Mouse (Mus musculus): ENCODE data around the gene Gpr162.
"Not testable (repeated sequence)": the region's sequence is repeated elsewhere in the genome, so short reads cannot be mapped to it uniquely, and the experiment has no call there.

The Gpr162 gene

DNA sequence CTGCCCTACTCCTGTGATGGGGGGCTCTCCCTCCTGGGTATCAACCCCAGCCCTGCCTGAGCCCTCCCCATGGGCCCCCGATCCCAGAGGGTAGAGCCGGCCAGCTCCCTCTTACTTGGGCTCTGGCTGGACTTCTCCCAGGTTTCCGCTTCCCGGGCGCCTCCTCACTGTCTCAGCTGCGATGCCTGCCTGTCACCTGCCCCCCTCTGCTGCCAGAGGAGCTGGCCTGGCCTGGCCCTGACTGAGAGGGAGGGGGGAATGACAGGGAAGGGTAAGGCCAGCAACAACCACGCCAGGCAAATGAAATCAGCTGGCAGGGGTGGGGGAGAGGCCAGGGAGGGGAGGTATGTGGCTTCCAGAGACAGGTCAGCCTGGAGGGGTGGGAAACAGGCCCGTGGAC, 24.0 kb downstream of the Gpr162 start:
- DNase-seq (ENCODE audit: low read depth, low spot score), result no peak

DNA sequence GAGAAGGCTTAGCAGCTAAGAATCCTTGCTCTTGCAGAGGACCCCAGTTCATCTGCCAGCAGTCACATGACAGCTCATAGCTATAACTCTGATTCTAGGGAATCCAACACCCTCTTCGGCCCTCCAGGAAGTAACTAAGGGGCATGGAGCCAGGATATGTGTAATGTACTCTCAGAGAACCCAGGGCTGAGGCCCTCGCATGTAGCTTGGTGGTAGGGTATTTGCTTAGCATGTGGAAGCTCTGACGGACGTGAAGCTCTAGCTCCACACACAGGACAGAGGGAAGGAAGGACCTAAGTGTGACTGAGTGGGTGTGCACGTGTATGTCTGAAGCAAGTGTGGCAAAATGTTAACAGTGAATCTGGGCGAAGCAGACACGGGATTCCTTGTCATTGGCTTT, 27.4 kb downstream of the Gpr162 start:
- no peak for DNase-seq (ENCODE audit: low read depth, low spot score)

DNA sequence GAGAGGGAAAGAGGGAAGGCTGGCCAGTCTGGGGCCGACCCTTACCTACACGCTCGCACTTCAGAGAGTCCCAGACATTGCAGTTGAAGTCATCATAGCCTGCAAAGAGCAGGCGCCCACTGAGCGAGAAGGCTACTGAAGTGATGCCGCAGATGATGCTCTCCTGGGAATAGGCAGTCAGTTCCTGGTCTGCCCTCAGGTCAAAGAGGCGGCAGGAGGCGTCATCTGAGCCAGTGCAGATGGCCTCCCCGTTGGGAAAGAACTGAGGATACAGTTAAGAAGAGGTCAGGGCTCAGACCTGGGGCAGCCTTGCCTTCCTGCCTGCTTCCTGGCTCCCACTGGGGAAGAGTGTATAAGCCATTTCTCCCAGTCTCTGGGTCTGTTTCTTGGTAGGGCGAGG, 28.3 kb downstream of the Gpr162 start:
- no peak for DNase-seq (ENCODE audit: low read depth, low spot score)

DNA sequence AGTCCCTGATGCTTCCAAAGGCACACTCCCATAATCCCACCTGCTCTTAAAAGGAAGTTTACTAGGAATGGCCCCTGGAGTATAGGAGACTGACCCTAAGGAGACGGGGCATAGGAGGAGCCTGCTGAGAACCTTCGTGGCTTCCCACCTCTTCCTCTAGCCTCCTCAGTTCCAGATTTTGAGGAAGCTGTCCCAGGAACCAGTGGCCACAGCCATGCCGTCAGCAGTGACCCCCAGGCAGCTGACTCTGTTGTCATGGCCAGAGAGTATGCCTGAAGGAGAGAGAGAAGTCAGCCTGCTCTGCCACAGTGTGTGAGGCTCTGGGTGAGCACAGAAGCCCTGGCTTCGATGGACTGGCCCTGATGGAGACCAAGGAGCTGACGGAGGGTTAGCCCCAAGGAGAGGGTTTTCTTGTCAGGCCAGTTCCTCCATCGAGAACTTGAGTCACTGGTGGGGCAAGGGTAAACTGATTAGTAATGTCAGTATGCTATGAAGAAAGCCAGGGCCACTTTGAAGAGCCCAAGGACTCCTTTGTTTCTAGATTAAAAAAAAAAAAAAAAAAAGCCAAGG, 29.2 kb downstream of the Gpr162 start:
- DNase-seq (ENCODE audit: low read depth, low spot score), result no peak

DNA sequence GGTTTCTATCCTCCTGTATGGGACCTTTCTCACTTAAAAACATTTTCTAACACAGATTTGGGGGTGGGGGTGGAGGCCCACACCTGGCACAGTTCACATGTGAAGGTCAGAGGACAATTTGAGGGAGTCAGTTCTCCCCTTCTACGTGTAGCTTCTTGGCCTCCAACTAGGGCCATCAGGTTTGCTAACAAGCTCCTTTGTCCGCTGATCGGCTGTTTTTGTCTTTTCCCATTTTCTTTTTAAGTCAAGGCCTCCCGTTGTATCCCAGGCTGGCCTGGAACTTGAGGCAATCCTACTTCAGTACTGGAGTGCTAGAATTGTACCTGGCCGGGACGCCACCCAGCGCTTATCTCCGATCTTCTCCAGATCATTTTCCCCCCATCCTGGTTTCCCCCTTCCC, 32.1 kb downstream of the Gpr162 start:
- DNase-seq (ENCODE audit: low read depth, low spot score), result no peak

DNA sequence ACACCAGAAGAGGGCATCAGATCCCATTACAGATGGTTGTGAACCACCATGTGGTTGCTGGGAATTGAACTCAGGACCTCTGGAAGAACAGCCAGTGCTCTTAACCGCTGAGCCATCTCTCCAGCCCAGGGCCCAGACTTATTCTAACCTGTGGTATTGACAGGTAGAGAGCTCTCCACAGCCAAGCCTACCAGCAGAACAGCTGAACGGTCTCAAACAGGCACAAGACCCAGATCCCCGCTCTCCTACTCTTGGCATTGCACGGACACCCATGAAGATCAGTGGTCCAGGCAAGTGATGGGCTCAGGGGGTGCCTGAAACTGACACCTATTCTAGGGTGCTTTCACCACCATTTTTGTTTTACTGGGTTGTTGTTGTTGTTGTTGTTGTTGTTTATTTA, 32.6 kb downstream of the Gpr162 start:
- not testable (repeated sequence) for DNase-seq (ENCODE audit: low read depth, low spot score)

DNA sequence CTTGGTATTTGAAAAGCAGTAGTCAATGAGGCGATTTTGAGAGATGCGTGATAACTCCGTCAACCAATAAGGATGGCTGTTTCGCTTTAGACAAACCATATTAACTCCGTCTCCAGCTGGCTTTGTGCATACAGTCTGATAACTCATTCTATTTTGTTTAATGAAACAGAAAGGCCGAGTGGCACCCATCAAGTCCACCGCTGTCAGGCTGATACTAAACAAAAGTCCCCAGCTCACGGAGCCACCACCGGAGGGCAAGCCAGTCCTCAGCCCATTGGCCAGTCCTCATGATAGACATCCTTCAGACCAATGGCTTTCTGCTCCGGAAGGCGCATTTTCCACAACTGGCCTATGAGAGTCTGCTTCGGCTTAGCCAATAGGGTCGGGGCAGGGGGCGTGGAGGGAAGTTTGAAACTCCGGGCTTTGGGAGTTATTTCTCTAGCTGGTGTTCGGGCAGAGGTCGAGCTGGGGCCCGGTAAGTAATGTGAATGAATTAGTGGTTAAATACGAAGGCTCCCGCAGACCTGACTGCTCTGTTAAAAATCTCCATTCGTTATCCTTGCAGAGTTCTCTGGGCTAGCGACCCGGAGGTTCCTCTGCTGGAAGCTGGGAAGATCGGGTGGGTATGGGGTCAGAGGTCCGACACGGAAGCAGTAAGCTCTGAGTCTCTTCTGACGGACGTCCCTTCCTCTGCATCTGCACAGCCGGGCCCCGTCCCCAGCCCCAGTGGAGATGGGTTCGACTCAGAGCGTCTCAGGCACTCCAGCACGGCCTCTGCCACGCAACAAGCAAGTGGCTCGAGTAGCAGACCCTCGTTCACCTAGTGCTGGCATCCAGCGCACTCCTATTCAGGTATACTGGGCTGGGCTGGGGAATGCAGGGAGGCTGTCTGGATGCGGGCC, 33.7 kb downstream of the Gpr162 start:
- DNase-seq (ENCODE audit: low read depth, low spot score), result peak; percentile 86

DNA sequence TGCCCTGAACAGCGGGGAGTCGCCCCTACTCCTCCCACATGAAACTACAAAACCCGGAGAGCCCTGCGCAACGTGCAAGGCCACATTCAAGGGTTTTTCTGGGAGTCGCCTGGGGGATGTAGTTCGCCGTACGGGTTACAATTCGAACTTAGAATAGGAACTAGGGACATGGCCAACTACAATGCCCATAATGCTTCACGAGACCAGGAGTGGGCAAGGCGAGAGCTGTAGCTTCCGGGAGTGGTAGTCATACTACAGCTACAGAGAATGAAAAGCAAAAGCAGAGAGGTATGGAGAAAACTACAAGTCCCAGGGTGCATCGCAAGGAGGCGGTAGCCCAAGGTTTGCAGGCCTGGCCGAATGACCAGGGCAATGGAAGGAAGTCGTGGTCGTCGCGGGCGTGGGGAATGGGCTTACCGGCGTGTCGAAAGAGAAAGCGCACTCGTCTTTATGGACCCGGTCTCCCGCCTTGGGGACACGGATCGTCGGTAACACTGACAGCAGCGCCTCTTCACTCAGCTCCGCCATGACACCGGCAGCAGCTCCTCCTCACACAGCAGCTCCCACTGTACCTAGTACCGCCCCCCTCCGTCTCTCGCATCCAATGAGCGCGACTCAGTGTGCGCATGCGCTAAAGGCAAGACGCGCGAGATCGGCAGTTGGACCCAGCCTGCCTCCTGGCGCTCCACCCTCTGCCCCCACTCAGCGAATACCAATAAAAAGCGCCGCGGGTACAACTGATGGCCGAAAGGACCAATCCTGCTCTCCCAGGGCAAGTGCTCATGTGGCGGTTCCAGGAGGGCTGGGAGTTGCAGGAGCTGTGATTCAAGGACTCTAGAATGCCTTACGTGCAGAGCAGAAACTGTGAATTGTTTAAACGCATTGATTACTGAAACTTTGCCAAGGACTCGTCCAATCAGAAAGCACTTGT, 34.6 kb downstream of the Gpr162 start, which contains the start of the genes Usp5 and Cdca3:
Gene Usp5 (minus strand): TSS at position 617 of the 931 bp plus-strand sequence.
Gene Cdca3 (plus strand): TSS at position 680 of the 931 bp plus-strand sequence.
- DNase-seq (ENCODE audit: low read depth, low spot score), result peak; percentile 99

DNA sequence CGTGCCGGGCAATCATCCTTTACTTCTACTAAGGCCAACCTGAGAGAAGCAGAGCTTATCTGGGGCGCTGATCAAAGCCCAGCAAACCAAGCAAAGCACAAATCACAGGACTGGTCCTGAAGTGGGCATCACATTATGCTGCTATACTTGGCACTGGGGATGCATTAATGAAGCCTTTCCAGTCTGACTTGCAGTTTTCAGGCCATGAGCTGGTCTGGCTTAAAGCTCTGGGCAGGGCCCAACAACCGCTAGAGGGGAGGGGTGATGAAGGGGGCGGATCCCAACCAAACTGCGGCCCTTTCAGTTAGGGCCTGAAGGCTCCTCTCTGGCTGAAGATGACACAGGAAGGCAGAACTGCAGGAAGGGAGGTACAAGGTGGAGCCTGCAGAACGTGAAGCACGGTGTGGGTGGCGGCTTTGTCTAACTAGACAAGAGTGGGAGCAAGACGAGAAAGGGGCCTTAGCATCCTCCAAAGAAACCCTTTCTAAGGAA, 35.6 kb downstream of the Gpr162 start:
- DNase-seq (ENCODE audit: low read depth, low spot score), result no peak

DNA sequence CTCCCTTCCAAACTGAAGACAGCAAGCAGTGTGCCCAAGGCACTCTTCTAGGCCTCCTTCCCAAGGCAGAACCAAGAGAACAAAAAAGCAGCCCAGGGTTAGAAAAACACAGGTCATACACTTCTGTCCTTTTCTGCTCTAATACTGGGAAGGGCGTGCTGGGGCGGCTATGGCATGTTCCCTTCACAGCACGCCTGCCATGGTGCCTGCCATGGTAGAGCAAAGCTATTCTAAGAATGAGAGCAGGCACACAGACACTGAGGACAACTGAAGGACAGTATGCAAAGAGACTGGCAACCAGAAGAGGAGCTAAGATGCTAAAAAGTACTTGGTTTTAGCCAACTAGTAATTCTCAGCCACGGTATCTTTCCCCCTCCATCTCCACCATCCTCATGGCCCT, 41.7 kb downstream of the Gpr162 start:
- DNase-seq (ENCODE audit: low read depth, low spot score), result no peak

DNA sequence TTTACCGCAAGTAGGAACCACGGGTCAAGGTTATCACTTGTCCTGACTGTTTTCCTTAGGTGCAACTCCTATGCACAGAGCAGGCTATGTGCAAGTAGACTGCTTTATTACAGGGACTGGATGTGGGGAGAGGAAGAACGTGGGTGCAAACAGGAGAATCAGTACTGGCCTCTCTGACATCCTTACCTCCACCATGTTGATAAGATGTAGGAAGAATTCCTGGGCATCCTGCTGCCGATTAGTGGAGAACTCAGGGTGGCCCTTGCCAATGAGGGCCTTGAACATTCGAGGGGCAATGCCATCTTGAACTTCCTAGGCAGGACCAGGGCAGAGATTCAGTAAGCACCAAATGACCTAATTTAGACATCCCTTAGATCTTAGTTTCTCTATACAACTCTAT, 42.9 kb downstream of the Gpr162 start:
- DNase-seq (ENCODE audit: low read depth, low spot score), result no peak

DNA sequence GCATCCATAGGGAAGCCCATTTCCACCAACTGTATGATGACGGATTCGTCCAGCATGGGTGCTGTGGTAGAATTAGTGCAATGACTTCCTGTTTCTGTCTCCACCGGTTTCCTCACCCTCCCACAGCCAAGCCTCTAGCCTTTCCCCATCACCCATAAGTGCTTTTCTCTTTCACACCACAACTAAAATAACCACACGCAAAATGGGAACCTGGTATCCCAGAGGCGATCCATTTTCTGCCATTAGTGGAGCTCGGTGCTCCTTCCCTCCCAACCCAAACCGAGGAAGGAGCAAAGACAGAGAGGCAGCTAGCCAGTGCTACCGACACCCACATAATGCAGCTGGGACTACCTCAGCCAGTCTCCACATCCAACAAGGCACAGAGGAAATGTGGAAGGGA, 45.8 kb downstream of the Gpr162 start:
- DNase-seq (ENCODE audit: low read depth, low spot score), result no peak

DNA sequence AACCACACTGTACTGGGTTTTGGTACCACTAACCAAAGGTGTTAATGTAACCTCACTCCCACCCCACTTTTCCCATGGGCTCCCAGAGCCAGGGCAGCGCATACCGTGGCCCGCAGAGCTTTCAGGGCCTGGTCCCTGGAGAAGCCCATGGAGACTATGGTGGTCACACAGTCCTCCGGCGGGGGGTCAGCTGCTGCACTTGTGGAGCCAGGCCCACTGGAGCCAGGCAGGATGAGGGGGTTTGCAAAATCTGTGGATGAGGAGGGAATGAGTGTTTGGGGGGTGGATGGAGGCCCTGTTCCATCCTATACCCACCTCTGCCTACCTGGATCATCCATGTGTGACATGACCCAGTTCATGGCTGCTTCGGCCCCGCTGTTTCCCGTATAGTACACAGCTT, 46.2 kb downstream of the Gpr162 start:
- no peak for DNase-seq (ENCODE audit: low read depth, low spot score)

DNA sequence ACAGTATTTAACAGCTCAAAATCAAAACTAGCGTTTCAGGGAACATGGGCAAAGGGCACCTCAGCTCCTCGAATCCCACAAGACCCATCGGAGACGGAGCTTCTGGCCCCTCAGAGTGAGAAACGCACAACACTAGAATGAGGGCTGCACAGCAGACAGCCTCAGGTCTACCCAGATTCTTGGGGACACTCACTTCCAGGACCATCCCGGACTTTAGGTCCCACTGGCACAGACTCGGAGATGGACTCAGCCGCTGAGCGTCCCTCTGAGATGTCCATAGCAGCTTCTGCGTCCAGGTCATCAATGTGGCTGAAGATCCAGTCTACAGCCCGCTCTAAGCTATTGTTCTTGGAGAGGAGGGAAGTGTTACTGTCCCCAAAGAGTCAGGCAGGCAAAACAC, 46.7 kb downstream of the Gpr162 start:
- no peak for DNase-seq (ENCODE audit: low read depth, low spot score)

DNA sequence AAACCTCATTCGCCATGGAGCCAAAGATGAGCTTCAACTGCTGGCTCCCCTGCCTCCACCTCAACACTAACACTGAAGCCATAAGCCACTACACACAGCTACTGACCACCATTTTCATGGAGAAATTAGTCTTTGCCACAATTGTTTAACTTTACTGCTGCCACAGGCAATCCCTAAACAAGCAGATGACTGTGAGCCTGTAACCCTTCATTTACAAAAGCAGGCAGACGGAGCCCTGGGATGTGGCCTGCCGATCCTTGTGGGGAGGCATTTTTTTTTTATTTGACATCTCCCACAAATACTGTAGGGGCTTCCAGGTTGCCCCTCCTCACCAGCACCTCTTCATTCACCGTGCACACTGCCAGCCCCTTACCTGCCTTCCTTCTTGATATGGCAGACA, 47.2 kb downstream of the Gpr162 start:
- no peak for DNase-seq (ENCODE audit: low read depth, low spot score)

DNA sequence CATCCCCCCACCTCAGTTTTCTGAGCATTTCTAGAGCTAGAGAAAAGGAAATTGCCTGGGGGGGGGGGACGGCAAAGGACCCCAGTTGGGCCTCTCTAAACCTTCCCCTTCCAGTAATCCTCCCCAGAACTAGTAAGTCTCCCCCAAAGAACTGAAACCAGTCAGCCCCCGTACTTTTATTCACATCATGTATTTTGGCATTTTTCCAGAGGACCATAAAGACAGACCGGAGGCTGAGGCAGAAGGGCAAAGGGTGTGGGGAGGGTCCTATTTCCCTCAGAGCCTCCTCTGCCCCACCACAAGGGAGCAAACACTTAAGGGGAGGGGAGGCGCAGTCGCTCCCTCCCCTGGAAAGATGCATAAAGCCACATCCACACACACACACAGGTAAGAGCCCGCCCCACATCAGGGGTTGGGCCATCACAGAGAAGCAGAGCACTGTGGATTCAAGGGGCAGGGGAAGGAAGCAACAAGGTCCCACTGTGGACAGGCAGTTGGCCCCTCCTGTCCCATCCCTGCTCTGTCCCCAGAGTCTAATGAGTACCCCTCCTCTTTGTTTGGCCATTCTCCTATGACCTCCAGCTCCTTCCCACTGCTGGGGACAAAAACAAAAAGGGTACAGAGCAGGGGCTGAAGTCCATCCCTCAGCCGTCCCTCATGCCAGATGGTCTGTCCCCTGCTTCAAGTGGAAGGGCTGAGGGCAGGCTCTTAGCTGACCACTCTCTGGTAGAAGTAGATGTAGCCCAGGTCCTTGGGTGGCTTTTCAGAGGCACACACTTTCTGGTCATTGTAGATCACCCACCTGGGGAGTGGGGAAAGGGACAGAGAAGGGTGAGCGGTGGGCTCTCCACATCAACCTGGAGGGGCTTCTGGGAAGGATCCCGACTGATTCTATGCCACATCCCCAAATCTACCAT, 48.7 kb downstream of the Gpr162 start:
- no peak for DNase-seq (ENCODE audit: low read depth, low spot score)

DNA sequence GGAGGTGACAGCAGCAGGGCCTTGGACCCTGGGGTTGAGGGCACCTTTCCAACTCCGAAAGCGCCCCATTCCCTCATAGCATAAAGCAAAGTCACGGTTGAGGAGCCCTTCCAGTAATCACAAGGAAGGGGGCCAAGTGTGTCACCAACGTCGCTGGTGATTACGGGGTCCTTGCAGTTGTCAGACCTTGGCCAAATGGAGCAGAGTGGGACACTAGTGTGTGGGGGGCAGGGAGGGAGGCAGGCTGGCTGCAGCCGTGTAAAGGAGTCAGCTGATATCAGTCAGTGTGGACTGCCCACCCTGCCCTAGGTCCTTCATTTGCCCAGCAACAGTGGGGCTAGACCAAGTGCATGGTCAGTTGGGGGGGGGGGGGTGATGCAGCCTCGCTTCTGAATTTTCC, 49.3 kb downstream of the Gpr162 start:
- no peak for DNase-seq (ENCODE audit: low read depth, low spot score)

DNA sequence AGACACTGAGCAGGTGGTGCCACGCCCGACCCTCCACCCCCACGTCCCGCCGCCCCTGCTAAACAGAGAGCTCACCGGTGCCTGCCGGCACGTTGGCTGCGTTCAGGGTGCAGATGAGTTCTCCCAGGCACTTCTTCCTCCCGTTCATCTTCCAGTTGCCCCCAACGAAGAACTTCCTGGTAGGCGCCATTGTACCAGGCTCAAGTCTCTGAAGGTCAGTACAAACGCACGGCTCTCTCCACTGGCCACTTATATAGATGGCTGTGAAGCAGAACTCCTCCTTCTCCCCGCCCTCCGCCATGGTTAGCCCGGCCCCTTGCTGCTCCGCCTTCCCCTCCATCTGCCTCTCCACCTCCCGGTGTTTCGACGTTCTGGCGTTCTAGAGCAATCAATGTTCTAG, 49.9 kb downstream of the Gpr162 start, which contains the start of gene Tpi1:
Gene Tpi1 (minus strand): TSS at position 364 of the 400 bp plus-strand sequence.
- peak; percentile 82 for DNase-seq (ENCODE audit: low read depth, low spot score)

DNA sequence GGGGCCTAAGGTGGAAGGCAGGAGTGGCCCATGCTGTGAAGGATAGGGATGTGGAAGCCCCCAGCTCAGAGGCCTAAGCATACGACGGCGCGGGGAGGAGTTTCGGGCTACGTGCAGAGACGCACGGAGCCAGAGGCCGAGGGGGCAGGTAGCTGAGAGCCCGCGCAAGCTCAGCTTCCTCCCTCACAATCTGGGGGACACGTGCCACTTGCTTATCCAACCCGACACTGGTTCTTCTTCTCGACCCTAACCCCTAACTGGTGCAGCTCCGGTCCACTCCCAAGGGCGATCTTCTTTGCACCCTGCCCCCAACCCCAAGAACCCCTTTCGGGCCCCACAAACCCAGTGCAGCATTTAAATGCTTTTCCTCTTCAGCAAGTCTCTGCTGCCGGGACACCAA, 50.3 kb downstream of the Gpr162 start:
- peak; percentile 63 for DNase-seq (ENCODE audit: low read depth, low spot score)

DNA sequence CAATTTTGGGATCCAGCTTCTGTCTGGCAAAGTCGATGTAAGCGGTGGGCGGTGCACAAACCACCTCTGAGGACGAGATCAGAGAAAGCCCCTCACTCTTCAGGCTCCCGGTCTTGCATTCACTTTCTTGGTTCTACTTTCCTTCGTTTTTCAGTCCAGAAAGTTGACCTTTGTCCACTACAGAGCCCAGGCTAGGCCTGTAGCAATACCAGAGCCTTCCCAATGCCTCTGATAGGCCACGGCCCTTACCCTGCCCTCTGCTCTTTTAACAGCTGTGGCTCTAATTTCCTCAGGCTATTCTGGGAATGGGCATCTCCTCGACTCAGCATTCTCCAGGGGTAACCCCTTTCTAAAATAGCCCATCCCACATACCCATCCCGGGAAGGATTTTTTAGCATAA, 50.9 kb downstream of the Gpr162 start:
- no peak for DNase-seq (ENCODE audit: low read depth, low spot score)
